Mouse (Mus musculus) left cerebral cortex, postnatal 36 days (tissue): ENCODE results near the gene Oxtr. TPM values are rescaled to one million over a fixed set of nuclear protein-coding genes. Genes with fewer than 3 reads are reported as not detected.
A peak's percentile ranks its signal among the peaks of the same experiment; 100 is the strongest.

Experiments
- DNase-seq, 2 experiments: peaks; one replicate each; pipeline ENCODE4 v3.0.0; 2021 to 2022; ENCODE audit warnings: low spot score in 2 of 2, mixed read lengths in 1 of 2
- intact Hi-C: fragments of 180-260 bp; cut with DNase I; formaldehyde crosslinking; loops from one replicate; pipeline ENCODE4 v1.15.1; 2025
- total RNA-seq, 2 experiments: library from RNA; stranded (reverse); gene quantifications; 2 replicates each; pipeline ENCODE4 v1.2.3; 2021

Oxtr gene
- total RNA-seq, 2 experiments from 2014 or later: 5.2 to 8.0 TPM

GRCm38 (mm10) chr6:112490625-112491242 lies 991 bp upstream of the Oxtr start:
- intact Hi-C loops: loop anchor here (5.0 kb wide), 1 partner anchor 207 kb away; the partner anchor contains the start of gene Rad18
- DNase-seq: peak; percentile 82 to 84

GRCm38 (mm10) chr6:112489181-112489909 lies 398 bp downstream of the Oxtr start:
- intact Hi-C loops: loop anchor here (5.0 kb wide), 1 partner anchor 282 kb away; no protein-coding TSS in a partner anchor
- DNase-seq: peak in 1 of 2 experiments; percentile 20

- DNase-seq: no peak
Observed at GRCm38 (mm10) chr6:112488821-112489180, 942 bp downstream of the Oxtr start.

GRCm38 (mm10) chr6:112487993-112488392 lies 1.8 kb downstream of the Oxtr start:
- intact Hi-C loops: loop anchor here (5.0 kb wide), 1 partner anchor 281 kb away; no protein-coding TSS in a partner anchor
- no peak for DNase-seq

More at GRCm38 (mm10) chr6:112488821-112489180, 942 bp downstream of the Oxtr start:
- intact Hi-C loops: loop anchor here (5.0 kb wide), 1 partner anchor 282 kb away; no protein-coding TSS in a partner anchor

GRCm38 (mm10) chr6:112484316-112484715 lies 5.4 kb downstream of the Oxtr start:
- intact Hi-C loops: loop anchor here (2.0 to 5.0 kb wide), 2 partner anchors 57 to 78 kb away; no protein-coding TSS in a partner anchor
- DNase-seq: peak; percentile 35 to 39

GRCm38 (mm10) chr6:112479861-112480260 lies 9.9 kb downstream of the Oxtr start:
- intact Hi-C loops: loop anchor here (5.0 kb wide), 1 partner anchor 53 kb away; no protein-coding TSS in a partner anchor
- no peak for DNase-seq

GRCm38 (mm10) chr6:112471644-112472043 lies 18.1 kb downstream of the Oxtr start:
- no peak for DNase-seq
- intact Hi-C loops: no loop called here

- no peak for DNase-seq
- intact Hi-C loops: no loop called here
Observed at GRCm38 (mm10) chr6:112466001-112466400, 23.7 kb downstream of the Oxtr start.

- DNase-seq: no peak
- intact Hi-C loops: no loop called here
Observed at GRCm38 (mm10) chr6:112465441-112465840, 24.3 kb downstream of the Oxtr start.

GRCm38 (mm10) chr6:112463331-112463730 lies 26.4 kb downstream of the Oxtr start:
- no peak for DNase-seq
- intact Hi-C loops: no loop called here

- intact Hi-C loops: no loop called here
- DNase-seq: no peak
Observed at GRCm38 (mm10) chr6:112461459-112461858, 28.3 kb downstream of the Oxtr start.

- DNase-seq: no peak
Observed at GRCm38 (mm10) chr6:112459341-112459749, 30.4 kb downstream of the Oxtr start, which contains the start of gene Cav3. TSS of gene Cav3 (plus strand) at chr6:112459505.

GRCm38 (mm10) chr6:112445675-112446074 lies 44.1 kb downstream of the Oxtr start:
- intact Hi-C loops: no loop called here
- no peak for DNase-seq

More at GRCm38 (mm10) chr6:112459341-112459749, 30.4 kb downstream of the Oxtr start, which contains the start of gene Cav3:
- intact Hi-C loops: no loop called here

GRCm38 (mm10) chr6:112426018-112426732 lies 63.6 kb downstream of the Oxtr start:
- intact Hi-C loops: loop anchor here (5.0 kb wide), 1 partner anchor 56 kb away; no protein-coding TSS in a partner anchor
- DNase-seq: no peak

- intact Hi-C loops: no loop called here
- peak; percentile 26 to 51 for DNase-seq
Observed at GRCm38 (mm10) chr6:112423746-112424501, 65.8 kb downstream of the Oxtr start.
